Mouse (Mus musculus) bone marrow, adult 2 months (tissue): ENCODE measurements at regions not wholly inside any gene's neighbourhood (a gene's known extent, or its start where the extent isn't known, plus 50 kb on each side); places are given as distances from the start of the nearest gene placed in this dataset.

Experiments
- CTCF ChIP-seq: fragments of 200-500 bp; IDR thresholded peaks from 2 replicates; pipeline ENCODE4 v1.5.1; 2011; ENCODE audit warnings: low read length, control low read depth; ENCODE audit not compliant: control insufficient read depth, insufficient read depth
- POLR2A ChIP-seq: fragments of 200-500 bp; IDR thresholded peaks from 2 replicates; pipeline ENCODE4 v1.6.1; 2011; ENCODE audit warnings: low read depth, mild to moderate bottlenecking, control low read depth, low read length, borderline replicate concordance; ENCODE audit not compliant: control insufficient read depth

DNA sequence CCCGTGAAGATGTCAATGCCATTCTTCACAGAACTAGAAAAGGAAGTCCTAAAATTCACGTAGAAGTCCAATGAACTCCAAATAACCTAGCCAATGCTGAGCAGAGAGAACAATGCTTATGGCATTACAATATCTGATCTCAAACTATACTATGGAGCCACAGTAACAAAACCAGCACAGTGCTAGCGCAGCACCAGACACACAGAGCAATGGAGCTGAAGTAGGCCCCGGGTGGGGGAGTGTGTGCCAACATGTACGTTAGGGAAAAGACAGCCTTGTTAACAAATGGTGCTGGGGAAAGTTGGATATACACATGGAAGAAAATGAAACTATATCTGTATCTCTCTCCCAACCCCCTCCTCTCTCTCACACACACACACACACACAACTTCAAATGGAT, 409.8 kb downstream of the Rps24 start:
- no peak for TF ChIP-seq CTCF
- no peak for TF ChIP-seq POLR2A
